Mouse (Mus musculus): ENCODE results near the gene Tcf7l2. TPM values are rescaled to one million over a fixed set of nuclear protein-coding genes. Genes with fewer than 3 reads are reported as not detected.

Tcf7l2 gene
- polyA plus RNA-seq, 1 experiment from 2014 or later: 189 TPM

DNA sequence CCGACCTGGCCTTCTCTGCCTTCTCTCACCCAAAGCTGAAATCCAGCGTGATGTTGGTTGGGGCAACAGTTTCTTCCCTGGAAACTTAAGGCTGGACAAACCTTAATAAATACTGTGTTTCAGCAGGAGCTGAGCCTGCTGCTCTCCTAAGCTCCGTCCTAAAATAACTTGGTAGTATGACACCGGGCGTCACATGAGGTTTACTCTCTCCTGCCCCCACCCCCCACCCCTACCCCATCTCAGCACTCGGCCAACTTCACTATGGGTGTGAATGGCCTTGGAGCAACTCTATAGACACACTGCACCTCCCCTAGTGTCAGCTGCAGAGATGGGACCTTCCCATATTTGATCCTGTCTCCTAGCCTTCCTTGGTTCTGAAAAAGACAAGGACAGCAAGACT lies 15.8 kb downstream of the Tcf7l2 start:
- Histone ChIP-seq H3K27ac (0 out of 2 replicates have a peak overlapping the region, but pooled peaks have one; percentile 23), H3K27me3 (no peaks in the 10 kb centered on the region), H3K4me1 (replicated peaks) (peaks cover 57% of the 10 kb centered on the region), H3K9ac (replicated peaks) (no peak overlapping the region), H3K9me3 (0 out of 2 replicates have a peak, but pooled peaks cover 4% of the 10 kb centered on the region), H3K36me3 (peaks cover 66% of the 10 kb centered on the region), H3K4me3 (replicated peaks) (no peak overlapping the region), H3K4me2 (no peak overlapping the region)
- 82% methylated on average over 6 of the region's 6 CpGs for WGBS
- ATAC-seq (ENCODE audit: insufficient number of reproducible peaks, insufficient read depth, low FRiP score, low TSS enrichment, low read depth): no peak

DNA sequence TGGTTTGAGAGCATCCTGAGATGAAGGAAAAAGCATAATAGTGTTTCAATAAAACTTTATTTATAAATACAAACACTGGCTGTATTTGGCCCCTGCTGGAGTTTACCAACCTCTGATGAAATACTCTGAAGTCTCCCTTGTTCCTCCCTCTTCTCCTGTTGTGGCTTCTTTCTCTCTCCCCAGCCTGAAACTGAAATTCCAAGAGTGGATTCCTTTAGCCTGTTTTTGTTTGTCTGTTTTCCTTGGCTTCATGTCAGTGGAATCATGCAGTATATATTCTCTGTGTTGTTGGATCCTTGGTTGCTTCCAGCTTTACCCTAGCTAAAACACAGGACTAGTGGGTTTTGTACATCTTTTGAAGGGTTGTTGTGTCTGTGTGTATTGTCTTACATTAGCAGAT lies 16.5 kb downstream of the Tcf7l2 start:
- Histone ChIP-seq H3K27ac (no peak overlapping the region), H3K9me3 (0 out of 2 replicates have a peak, but pooled peaks cover 9% of the 10 kb centered on the region), H3K4me1 (replicated peaks) (peaks cover 55% of the 10 kb centered on the region), H3K9ac (replicated peaks) (no peak overlapping the region), H3K4me2 (no peak overlapping the region), H3K27me3 (no peaks in the 10 kb centered on the region), H3K4me3 (replicated peaks) (no peak overlapping the region), H3K36me3 (peaks cover 70% of the 10 kb centered on the region)
- no peak for ATAC-seq (ENCODE audit: insufficient number of reproducible peaks, insufficient read depth, low FRiP score, low TSS enrichment, low read depth)

DNA sequence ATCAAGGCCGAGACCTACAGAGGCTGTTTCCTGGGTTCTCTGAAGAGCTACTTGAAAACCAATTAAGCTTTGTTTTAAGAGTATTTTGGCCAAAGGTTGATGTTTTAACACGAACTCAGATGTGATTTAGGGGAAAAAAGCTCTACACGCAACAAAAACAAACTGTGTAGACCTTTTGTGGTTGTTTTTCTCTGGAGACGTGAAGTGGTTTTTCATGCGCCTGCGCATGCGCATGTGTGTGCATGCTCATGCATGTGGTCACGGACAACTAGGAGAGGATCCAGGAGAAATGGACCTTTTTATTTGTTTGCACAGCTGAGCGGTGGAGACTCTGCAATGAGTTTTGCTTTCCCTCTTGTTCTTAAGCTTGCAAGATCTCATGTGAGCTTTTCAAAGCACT lies 17.4 kb downstream of the Tcf7l2 start:
- no peak for ATAC-seq (ENCODE audit: insufficient number of reproducible peaks, insufficient read depth, low FRiP score, low TSS enrichment, low read depth)
- H3K4me3 ChIP-seq (replicated peaks): no peak overlapping the region
- no peak overlapping the region for H3K4me2 ChIP-seq
- H3K4me1 ChIP-seq (replicated peaks): peaks cover 59% of the 10 kb centered on the region
- H3K9me3 ChIP-seq: 0 out of 2 replicates have a peak, but pooled peaks cover 9% of the 10 kb centered on the region
- 82% methylated on average over 9 of the region's 9 CpGs for WGBS
- no peak overlapping the region for H3K9ac ChIP-seq (replicated peaks)
- H3K27ac ChIP-seq: no peak overlapping the region
- no peaks in the 10 kb centered on the region for H3K27me3 ChIP-seq
- peaks cover 77% of the 10 kb centered on the region for H3K36me3 ChIP-seq

DNA sequence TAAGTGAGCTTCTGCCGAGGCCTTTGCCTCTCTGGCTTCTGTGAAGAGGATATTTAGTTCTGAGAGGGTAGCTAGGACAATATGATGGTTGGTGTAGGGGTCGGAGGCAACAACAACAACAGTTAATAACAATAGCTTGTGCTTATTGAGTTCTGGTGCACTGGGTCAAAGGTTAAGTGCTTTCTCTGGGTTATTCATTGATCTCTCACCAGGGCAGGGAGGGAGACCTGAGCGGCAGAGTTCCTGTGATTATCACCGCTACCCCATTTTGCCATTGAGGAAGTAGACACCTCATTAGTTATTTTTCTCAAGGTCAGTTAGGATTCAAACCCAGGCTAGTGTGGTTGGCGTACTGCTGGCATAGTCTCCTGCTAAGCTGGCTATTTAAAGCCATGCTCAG lies 19.5 kb downstream of the Tcf7l2 start:
- Histone ChIP-seq H3K9ac (replicated peaks) (no peak overlapping the region), H3K4me1 (replicated peaks) (peaks cover 59% of the 10 kb centered on the region), H3K9me3 (0 out of 2 replicates have a peak, but pooled peaks cover 9% of the 10 kb centered on the region), H3K27ac (no peak overlapping the region), H3K4me3 (replicated peaks) (no peak overlapping the region), H3K36me3 (peaks cover 68% of the 10 kb centered on the region), H3K4me2 (no peak overlapping the region), H3K27me3 (no peaks in the 10 kb centered on the region)
- no peak for ATAC-seq (ENCODE audit: insufficient number of reproducible peaks, insufficient read depth, low FRiP score, low TSS enrichment, low read depth)
- 43% methylated on average over 5 of the region's 5 CpGs for WGBS

DNA sequence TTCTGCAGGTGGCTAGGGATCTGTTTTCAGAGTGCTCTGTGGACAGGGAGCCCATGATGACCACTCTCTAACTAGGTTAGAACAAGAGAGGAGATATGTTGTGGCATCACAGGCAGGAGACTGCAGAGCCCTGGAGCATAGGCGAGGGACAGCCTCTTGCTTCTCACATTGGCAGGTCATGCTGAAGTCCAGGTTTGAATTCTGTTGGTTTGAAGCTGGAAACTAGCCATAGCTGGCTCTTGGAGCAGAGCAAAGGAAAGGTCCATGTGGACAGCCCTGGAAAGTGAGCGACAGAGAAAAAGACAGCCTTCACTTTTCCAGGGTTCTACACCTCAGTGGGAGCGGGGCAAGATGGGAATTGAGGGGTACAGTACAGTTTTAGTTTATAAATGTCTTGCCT lies 20.6 kb downstream of the Tcf7l2 start:
- Histone ChIP-seq H3K9me3 (0 out of 2 replicates have a peak, but pooled peaks cover 9% of the 10 kb centered on the region), H3K9ac (replicated peaks) (no peak overlapping the region), H3K36me3 (peaks cover 57% of the 10 kb centered on the region), H3K4me2 (no peak overlapping the region), H3K4me3 (replicated peaks) (no peak overlapping the region), H3K27me3 (no peaks in the 10 kb centered on the region), H3K27ac (no peak overlapping the region), H3K4me1 (replicated peaks) (peaks cover 59% of the 10 kb centered on the region)
- 93% methylated on average over 3 of the region's 3 CpGs for WGBS
- ATAC-seq (ENCODE audit: insufficient number of reproducible peaks, insufficient read depth, low FRiP score, low TSS enrichment, low read depth): no peak

DNA sequence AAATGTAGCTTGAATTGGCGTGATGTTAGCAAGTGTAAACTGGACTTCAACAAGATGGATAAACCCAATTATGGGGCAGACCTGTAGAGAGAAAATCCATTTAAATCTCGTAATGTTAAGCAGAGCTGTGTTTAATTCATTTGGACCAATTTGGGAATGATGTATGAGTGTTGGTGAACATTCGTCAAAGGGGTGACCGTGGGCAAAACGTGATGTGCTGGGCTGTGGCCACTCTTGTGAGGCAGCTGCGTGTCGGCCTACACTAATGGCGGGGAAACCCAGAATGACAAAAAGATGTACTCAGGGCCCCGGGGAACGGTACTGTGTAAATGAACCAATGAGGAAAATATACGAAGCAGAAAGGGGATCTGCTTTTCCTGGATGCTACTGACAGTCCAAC lies 24.2 kb downstream of the Tcf7l2 start:
- Histone ChIP-seq H3K4me2 (no peak overlapping the region), H3K27ac (no peak overlapping the region), H3K4me3 (replicated peaks) (no peak overlapping the region), H3K4me1 (replicated peaks) (peaks cover 62% of the 10 kb centered on the region), H3K9me3 (0 out of 2 replicates have a peak, but pooled peaks cover 9% of the 10 kb centered on the region), H3K9ac (replicated peaks) (no peak overlapping the region), H3K27me3 (no peaks in the 10 kb centered on the region), H3K36me3 (peaks cover 50% of the 10 kb centered on the region)
- no peak for ATAC-seq (ENCODE audit: insufficient number of reproducible peaks, insufficient read depth, low FRiP score, low TSS enrichment, low read depth)
- 67% methylated on average over 11 of the region's 11 CpGs for WGBS

DNA sequence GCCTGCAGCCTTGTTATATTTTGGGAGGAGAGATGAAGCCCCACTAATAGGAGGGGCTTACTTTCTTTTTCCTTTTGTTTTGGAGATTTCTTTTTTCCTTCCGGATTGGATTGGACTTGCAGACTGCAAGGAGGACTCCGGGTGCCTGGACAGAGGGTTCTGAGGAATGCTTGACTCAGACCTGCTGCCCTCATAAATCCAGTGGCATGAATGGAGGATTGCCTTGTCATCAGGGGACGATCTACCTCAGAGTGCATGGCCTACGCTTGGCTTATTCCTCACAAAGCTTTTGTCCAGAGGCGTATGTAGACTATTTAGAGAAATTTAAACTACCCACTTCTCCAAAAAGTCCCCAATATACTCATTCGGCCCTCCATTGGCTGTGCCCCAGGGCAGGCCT lies 25.5 kb downstream of the Tcf7l2 start:
- ATAC-seq (ENCODE audit: insufficient number of reproducible peaks, insufficient read depth, low FRiP score, low TSS enrichment, low read depth): 0 out of 2 replicates have a peak, but pooled peaks have one; percentile 21
- Histone ChIP-seq H3K27me3 (no peaks in the 10 kb centered on the region), H3K27ac (peak overlapping the region; percentile 41; the same call in 1 of the 2 replicates), H3K4me3 (replicated peaks) (no peak overlapping the region), H3K9ac (replicated peaks) (no peak overlapping the region), H3K36me3 (peaks cover 37% of the 10 kb centered on the region), H3K9me3 (0 out of 2 replicates have a peak, but pooled peaks cover 7% of the 10 kb centered on the region), H3K4me1 (replicated peaks) (peaks cover 74% of the 10 kb centered on the region), H3K4me2 (no peak overlapping the region)
- 50% methylated on average over 6 of the region's 6 CpGs for WGBS

DNA sequence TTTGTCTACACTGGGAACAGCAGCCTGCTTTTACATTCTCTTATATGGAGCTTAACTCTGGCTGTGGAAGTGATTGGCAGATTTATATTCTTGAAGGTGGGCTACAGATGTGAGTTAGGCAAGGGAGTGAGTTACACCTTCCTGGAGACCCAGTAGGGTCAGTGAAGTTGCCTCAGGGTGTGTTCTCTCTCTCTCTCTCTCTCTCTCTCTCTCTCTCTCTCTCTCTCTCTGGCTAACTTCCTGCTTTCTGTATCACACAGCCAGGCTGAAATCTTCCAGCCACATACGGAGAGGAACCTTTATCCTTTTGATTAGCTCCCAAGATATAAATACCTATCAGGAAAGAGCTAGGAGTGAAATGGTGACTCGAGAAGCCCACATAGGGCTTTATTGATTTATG lies 26.0 kb downstream of the Tcf7l2 start:
- no peak overlapping the region for H3K9ac ChIP-seq (replicated peaks)

DNA sequence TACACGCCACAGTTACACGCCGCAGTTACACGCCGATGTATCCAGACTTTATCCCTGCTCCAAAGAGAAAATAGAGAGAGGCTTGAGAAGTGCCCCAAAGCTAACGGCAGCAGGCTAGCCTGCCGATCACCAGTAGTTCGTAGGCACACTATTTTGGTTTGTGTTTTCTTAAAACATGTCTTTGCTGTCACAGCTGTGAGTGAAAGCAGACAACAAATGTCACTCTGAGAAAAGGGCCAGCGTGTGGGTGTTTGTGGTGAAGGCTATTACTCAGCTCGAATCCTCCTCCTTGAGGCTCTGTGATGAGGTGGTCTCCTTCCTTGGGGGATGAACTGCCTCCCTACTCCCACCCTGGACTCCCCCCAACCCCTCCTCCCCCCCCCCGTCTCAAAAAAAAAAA lies 26.6 kb downstream of the Tcf7l2 start:
- ATAC-seq (ENCODE audit: insufficient number of reproducible peaks, insufficient read depth, low FRiP score, low TSS enrichment, low read depth): no peak
- Histone ChIP-seq H3K4me1 (replicated peaks) (peaks cover 76% of the 10 kb centered on the region), H3K4me2 (no peak overlapping the region), H3K27me3 (no peaks in the 10 kb centered on the region), H3K36me3 (peaks cover 32% of the 10 kb centered on the region), H3K9ac (replicated peaks) (no peak overlapping the region), H3K4me3 (replicated peaks) (no peak overlapping the region), H3K9me3 (no peaks in the 10 kb centered on the region), H3K27ac (0 out of 2 replicates have a peak overlapping the region, but pooled peaks have one; percentile 41)
- 43% methylated on average over 11 of the region's 11 CpGs for WGBS

More for the DNA sequence above, 26.0 kb downstream of the Tcf7l2 start:
- peaks cover 76% of the 10 kb centered on the region for H3K4me1 ChIP-seq (replicated peaks)
- H3K27ac ChIP-seq: peak overlapping the region; percentile 41; the same call in 1 of the 2 replicates
- 18% methylated on average over 2 of the region's 2 CpGs for WGBS
- no peak overlapping the region for H3K4me3 ChIP-seq (replicated peaks)
- no peaks in the 10 kb centered on the region for H3K27me3 ChIP-seq
- no peak overlapping the region for H3K4me2 ChIP-seq
- ATAC-seq (ENCODE audit: insufficient number of reproducible peaks, insufficient read depth, low FRiP score, low TSS enrichment, low read depth): no peak
- peaks cover 33% of the 10 kb centered on the region for H3K36me3 ChIP-seq
- H3K9me3 ChIP-seq: 0 out of 2 replicates have a peak, but pooled peaks cover 3% of the 10 kb centered on the region

DNA sequence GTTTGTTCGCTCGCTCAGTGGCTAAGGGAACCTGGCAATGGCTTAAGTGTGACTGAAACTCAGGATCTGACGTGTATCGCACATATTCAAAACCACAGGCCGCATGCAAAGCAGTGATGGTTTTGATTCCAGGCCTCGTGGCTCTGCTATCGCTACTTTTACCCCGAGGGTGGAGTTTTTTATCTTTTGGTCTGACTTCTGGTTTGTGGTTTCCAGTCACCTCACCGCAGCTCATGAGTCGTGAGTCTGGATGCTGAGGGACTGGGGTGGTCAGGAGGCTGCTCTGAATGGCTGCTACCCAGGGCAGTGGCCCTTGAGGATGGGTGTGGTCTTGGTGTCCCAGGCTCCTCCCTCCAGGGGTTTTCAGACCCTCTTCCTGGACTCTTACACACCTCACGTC lies 27.3 kb downstream of the Tcf7l2 start:
- no peaks in the 10 kb centered on the region for H3K27me3 ChIP-seq
- no peaks in the 10 kb centered on the region for H3K9me3 ChIP-seq
- H3K4me1 ChIP-seq (replicated peaks): peaks cover 74% of the 10 kb centered on the region
- 0 out of 2 replicates have a peak overlapping the region, but pooled peaks have one; percentile 4 for H3K27ac ChIP-seq
- no peak overlapping the region for H3K9ac ChIP-seq (replicated peaks)
- H3K4me3 ChIP-seq (replicated peaks): no peak overlapping the region
- ATAC-seq (ENCODE audit: insufficient number of reproducible peaks, insufficient read depth, low FRiP score, low TSS enrichment, low read depth): 0 out of 2 replicates have a peak, but pooled peaks have one; percentile 35
- H3K4me2 ChIP-seq: no peak overlapping the region
- peaks cover 28% of the 10 kb centered on the region for H3K36me3 ChIP-seq
- WGBS: 41% methylated on average over 11 of the region's 11 CpGs

DNA sequence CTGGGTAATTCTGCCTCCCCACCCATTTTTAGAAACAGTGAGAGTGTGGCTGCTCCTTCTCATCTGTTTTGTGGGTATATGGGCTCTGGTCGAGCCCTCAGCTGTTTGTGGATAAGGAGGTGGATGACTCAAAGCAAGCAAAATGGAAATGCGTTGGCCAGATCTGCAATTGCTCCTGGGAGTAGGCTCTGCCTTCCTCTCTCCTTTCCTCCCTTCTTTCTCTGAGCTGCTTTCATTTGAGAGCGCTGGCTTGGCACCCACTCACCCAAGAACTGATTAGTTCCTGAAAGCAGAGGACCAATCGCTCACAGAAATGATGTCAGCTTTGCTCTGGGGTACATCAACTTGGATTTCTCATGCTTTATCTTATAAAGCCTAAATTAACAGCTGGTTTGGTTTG lies 32.7 kb downstream of the Tcf7l2 start:
- H3K9me3 ChIP-seq: no peaks in the 10 kb centered on the region
- no peaks in the 10 kb centered on the region for H3K27me3 ChIP-seq
- H3K4me1 ChIP-seq (replicated peaks): peaks cover 52% of the 10 kb centered on the region
- peaks cover 21% of the 10 kb centered on the region for H3K36me3 ChIP-seq
- no peak overlapping the region for H3K9ac ChIP-seq (replicated peaks)
- H3K4me2 ChIP-seq: no peak overlapping the region
- no peak overlapping the region for H3K4me3 ChIP-seq (replicated peaks)
- WGBS: 68% methylated on average over 4 of the region's 4 CpGs
- no peak for ATAC-seq (ENCODE audit: insufficient number of reproducible peaks, insufficient read depth, low FRiP score, low TSS enrichment, low read depth)
- 0 out of 2 replicates have a peak overlapping the region, but pooled peaks have one; percentile 7 for H3K27ac ChIP-seq

DNA sequence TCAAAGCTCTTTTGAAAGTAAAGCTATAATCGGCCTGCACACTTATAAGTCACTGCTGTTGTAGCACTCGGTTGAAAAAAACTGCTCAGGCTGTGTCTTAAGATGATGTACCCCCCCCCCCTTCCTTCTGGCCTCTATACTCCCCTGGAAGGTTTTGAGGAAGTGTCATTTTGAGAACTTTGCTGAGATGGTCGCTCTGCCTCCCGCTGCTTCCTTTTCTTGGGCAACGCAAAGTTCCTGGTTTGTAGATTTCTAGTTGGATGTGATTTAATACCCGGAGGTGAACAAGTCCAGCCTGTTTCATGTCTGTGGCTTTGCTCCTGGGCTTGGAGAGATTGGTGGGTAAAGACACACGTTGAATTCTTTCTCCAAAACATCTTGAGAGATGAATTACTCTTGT lies 33.2 kb downstream of the Tcf7l2 start:
- no peak for ATAC-seq (ENCODE audit: insufficient number of reproducible peaks, insufficient read depth, low FRiP score, low TSS enrichment, low read depth)
- Histone ChIP-seq H3K27ac (no peak overlapping the region), H3K27me3 (no peaks in the 10 kb centered on the region), H3K9ac (replicated peaks) (no peak overlapping the region), H3K9me3 (no peaks in the 10 kb centered on the region), H3K4me1 (replicated peaks) (peaks cover 57% of the 10 kb centered on the region), H3K4me2 (no peak overlapping the region), H3K36me3 (peaks cover 20% of the 10 kb centered on the region), H3K4me3 (replicated peaks) (no peak overlapping the region)
- WGBS: 76% methylated on average over 7 of the region's 7 CpGs

Measured in limb, embryonic 12.5 days (tissue).